Mouse (Mus musculus): ENCODE data around the gene Lekr1.

GRCm38 (mm10) chr3:65625496-65626289 lies 40.3 kb upstream of the Lekr1 start:
- TF ChIP-seq CTCF (IDR thresholded peaks at IDR 0.05; ENCODE audit: low read depth) (no peak), EP300 (IDR thresholded peaks at IDR 0.05; ENCODE audit: low read depth) (no peak)

All from heart, postnatal 0 days (tissue).